Mouse (Mus musculus): Measurements from ENCODE around the gene Hoxb1. TPM values are rescaled to one million over a fixed set of nuclear protein-coding genes. Genes with fewer than 3 reads are reported as not detected.
A peak's percentile ranks its signal among the peaks of the same experiment; 100 is the strongest.

Gene Hoxb1
- polyA plus RNA-seq, 1 experiment from 2014 or later, result not detected

GRCm38 (mm10) chr11:96399923-96400322, 34.4 kb downstream of the Hoxb1 start:
- Histone ChIP-seq H3K27me3 (ENCODE audit: control insufficient read depth, insufficient read depth, low read length) (no peaks in the 10 kb centered on the region), H3K27ac (replicated peaks) (no peak overlapping the region), H3K4me2 (replicated peaks; ENCODE audit: low read depth) (no peak overlapping the region), H3K4me1 (replicated peaks; ENCODE audit: control insufficient read depth, insufficient read depth) (0 out of 2 replicates have a peak, but pooled peaks cover 2% of the 10 kb centered on the region), H3K9ac (ENCODE audit: low read length) (no peak overlapping the region), H3K36me3 (ENCODE audit: control insufficient read depth, insufficient read depth, low read length) (no peaks in the 10 kb centered on the region), H3K4me3 (ENCODE audit: low read depth, low read length) (no peak overlapping the region), H3K9me3 (ENCODE audit: control insufficient read depth, low read length) (no peaks in the 10 kb centered on the region)
- 31% methylated on average over 8 of the region's 8 CpGs for WGBS
- no peak for TF ChIP-seq EP300 (optimal IDR thresholded peaks at IDR 0.05)
- TF ChIP-seq CTCF (IDR thresholded peaks at IDR 0.05; ENCODE audit: low read depth), result peak; percentile 25; the same call in 1 of the 2 replicates
- ATAC-seq (ENCODE audit: low FRiP score, low TSS enrichment) (peak; percentile 49; the same call in 1 of the 2 replicates), DNase-seq (ENCODE audit: low spot score) (peak; percentile 40)

- no peak for DNase-seq (ENCODE audit: low spot score)
Observed at GRCm38 (mm10) chr11:96404016-96404604, 38.6 kb downstream of the Hoxb1 start.

DNA sequence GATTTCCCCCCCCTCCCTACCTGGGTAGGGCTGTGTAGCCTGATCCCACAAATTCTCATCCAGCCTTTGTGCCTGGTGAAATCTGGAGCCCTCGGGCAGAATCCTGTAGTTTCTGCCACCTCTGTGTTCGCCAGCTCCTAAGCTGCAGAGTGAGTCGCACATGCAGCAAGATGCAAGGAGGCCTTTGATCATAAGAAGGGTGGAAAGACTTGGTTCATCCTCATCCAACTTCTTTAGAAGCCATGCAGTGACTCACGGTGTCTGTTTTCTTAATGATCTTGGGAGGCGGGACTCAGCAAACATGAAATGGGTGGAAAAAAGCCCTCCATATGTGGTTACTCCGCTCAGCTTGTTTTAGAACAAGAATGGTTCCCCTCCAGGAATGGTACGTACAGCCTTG, 39.3 kb downstream of the Hoxb1 start:
- DNase-seq (ENCODE audit: low spot score), result no peak
- ATAC-seq (ENCODE audit: low FRiP score, low TSS enrichment), result no peak
- no peaks in the 10 kb centered on the region; the same call in 1 of the 2 replicates for H3K27me3 ChIP-seq (ENCODE audit: control insufficient read depth, insufficient read depth, low read length)
- H3K36me3 ChIP-seq (ENCODE audit: control insufficient read depth, insufficient read depth, low read length), result no peaks in the 10 kb centered on the region
- no peak overlapping the region for H3K4me3 ChIP-seq (ENCODE audit: low read depth, low read length)
- 62% methylated on average over 7 of the region's 7 CpGs for WGBS
- no peak overlapping the region for H3K27ac ChIP-seq (replicated peaks)
- no peaks in the 10 kb centered on the region for H3K9me3 ChIP-seq (ENCODE audit: control insufficient read depth, low read length)
- TF ChIP-seq EP300 (optimal IDR thresholded peaks at IDR 0.05) (no peak), CTCF (IDR thresholded peaks at IDR 0.05; ENCODE audit: low read depth) (no peak)
- no peak overlapping the region for H3K9ac ChIP-seq (ENCODE audit: low read length)
- H3K4me2 ChIP-seq (replicated peaks; ENCODE audit: low read depth), result no peak overlapping the region
- H3K4me1 ChIP-seq (replicated peaks; ENCODE audit: control insufficient read depth, insufficient read depth), result 0 out of 2 replicates have a peak, but pooled peaks cover 3% of the 10 kb centered on the region

More at GRCm38 (mm10) chr11:96404016-96404604, 38.6 kb downstream of the Hoxb1 start:
- Histone ChIP-seq H3K36me3 (ENCODE audit: control insufficient read depth, insufficient read depth, low read length) (no peaks in the 10 kb centered on the region), H3K27me3 (ENCODE audit: control insufficient read depth, insufficient read depth, low read length) (no peaks in the 10 kb centered on the region; the same call in 1 of the 2 replicates), H3K9ac (ENCODE audit: low read length) (no peak overlapping the region), H3K4me2 (replicated peaks; ENCODE audit: low read depth) (no peak overlapping the region), H3K4me3 (ENCODE audit: low read depth, low read length) (no peak overlapping the region), H3K27ac (replicated peaks) (no peak overlapping the region), H3K4me1 (replicated peaks; ENCODE audit: control insufficient read depth, insufficient read depth) (0 out of 2 replicates have a peak, but pooled peaks cover 3% of the 10 kb centered on the region), H3K9me3 (ENCODE audit: control insufficient read depth, low read length) (no peaks in the 10 kb centered on the region)
- no peak for ATAC-seq (ENCODE audit: low FRiP score, low TSS enrichment)
- 21% methylated on average over 10 of the region's 10 CpGs for WGBS
- TF ChIP-seq CTCF (IDR thresholded peaks at IDR 0.05; ENCODE audit: low read depth) (no peak), EP300 (optimal IDR thresholded peaks at IDR 0.05) (no peak)

DNA sequence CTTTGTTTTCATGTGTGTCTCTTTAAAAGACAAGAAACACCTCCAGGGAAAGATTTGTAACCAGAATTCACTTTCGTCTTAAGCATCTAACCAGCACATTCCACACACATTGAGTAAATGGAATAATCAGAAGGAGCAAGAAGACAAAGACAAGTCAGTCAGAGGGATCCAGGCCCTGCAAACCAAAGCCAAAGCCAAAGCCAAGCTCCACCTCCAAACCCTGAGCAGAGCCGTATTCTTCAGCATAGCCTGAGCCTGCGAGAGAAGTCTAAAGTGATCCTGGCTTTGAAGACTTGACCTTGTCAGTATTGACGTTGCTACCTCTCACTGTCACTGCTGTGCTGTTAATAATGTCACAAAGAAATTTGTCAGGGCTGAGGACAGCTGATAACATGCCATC, 40.0 kb downstream of the Hoxb1 start:
- H3K27me3 ChIP-seq (ENCODE audit: control insufficient read depth, insufficient read depth, low read length), result no peaks in the 10 kb centered on the region; the same call in 1 of the 2 replicates

DNA sequence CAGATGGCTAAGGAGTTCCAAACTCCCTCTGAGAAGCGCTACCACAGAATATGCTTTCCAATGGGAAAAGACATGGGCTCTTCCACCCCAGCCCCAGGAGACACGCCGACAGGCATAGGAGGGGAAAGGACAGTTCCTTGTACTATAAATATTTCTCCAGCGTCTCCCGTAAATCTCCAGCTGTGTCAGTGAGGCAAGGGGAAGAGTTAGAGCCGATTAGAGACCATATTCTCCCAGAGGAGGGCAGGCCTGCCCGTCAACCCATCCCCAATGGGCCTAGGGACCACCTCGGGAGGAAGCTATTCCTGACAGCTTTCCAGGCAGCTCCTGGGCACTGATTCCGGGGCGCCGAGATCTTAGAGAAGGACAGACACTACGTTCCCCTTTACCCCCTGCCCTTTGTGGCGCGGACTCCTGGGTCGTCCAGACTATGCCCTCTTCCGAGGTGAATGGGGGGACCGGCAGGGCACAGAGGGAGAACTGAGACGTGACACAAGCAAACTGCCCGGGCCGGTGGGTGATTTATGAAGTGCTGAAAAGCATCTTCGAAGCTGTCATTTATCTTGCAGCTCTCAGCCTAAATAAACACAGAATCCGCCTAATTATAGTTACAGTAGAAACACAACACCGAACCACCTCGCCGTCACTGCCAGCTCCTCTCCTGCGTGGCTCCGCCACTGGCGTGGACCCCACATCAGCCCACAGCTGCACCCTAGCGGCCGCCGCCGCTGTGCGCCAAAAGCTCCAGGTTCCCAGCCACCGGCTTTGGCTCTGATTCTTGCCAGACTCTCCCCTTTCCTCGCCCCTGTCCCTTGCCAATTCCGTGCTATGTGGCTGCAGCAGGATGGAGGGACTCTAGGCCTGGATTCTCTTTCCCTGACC, 41.9 kb downstream of the Hoxb1 start:
- peak; percentile 87 for TF ChIP-seq CTCF (IDR thresholded peaks at IDR 0.05; ENCODE audit: low read depth)
- TF ChIP-seq EP300 (optimal IDR thresholded peaks at IDR 0.05), result no peak
- DNase-seq (ENCODE audit: low spot score) (peak; percentile 71), ATAC-seq (ENCODE audit: low FRiP score, low TSS enrichment) (peak; percentile 75; the same call in 1 of the 2 replicates)
- peak overlapping the region; percentile 17 for H3K4me3 ChIP-seq (ENCODE audit: low read depth, low read length)
- 0 out of 2 replicates have a peak, but pooled peaks cover 3% of the 10 kb centered on the region for H3K4me1 ChIP-seq (replicated peaks; ENCODE audit: control insufficient read depth, insufficient read depth)
- peak overlapping the region; percentile 19; the same call in 1 of the 2 replicates for H3K9ac ChIP-seq (ENCODE audit: low read length)
- H3K36me3 ChIP-seq (ENCODE audit: control insufficient read depth, insufficient read depth, low read length), result no peaks in the 10 kb centered on the region
- peak overlapping the region; percentile 47 for H3K4me2 ChIP-seq (replicated peaks; ENCODE audit: low read depth)
- peak overlapping the region; percentile 31; the same call in 1 of the 2 replicates for H3K27ac ChIP-seq (replicated peaks)
- H3K9me3 ChIP-seq (ENCODE audit: control insufficient read depth, low read length), result no peaks in the 10 kb centered on the region
- no peaks in the 10 kb centered on the region; the same call in 1 of the 2 replicates for H3K27me3 ChIP-seq (ENCODE audit: control insufficient read depth, insufficient read depth, low read length)
- 8% methylated on average over 36 of the region's 36 CpGs for WGBS

More for the DNA sequence above, 40.0 kb downstream of the Hoxb1 start:
- 0 out of 2 replicates have a peak, but pooled peaks cover 3% of the 10 kb centered on the region for H3K4me1 ChIP-seq (replicated peaks; ENCODE audit: control insufficient read depth, insufficient read depth)
- DNase-seq (ENCODE audit: low spot score), result no peak
- TF ChIP-seq EP300 (optimal IDR thresholded peaks at IDR 0.05), result no peak
- no peak for TF ChIP-seq CTCF (IDR thresholded peaks at IDR 0.05; ENCODE audit: low read depth)
- 61% methylated on average over 4 of the region's 4 CpGs for whole genome bisulfite sequencing
- no peaks in the 10 kb centered on the region for H3K36me3 ChIP-seq (ENCODE audit: control insufficient read depth, insufficient read depth, low read length)
- H3K9me3 ChIP-seq (ENCODE audit: control insufficient read depth, low read length), result no peaks in the 10 kb centered on the region
- H3K9ac ChIP-seq (ENCODE audit: low read length), result no peak overlapping the region
- no peak overlapping the region for H3K4me2 ChIP-seq (replicated peaks; ENCODE audit: low read depth)
- H3K4me3 ChIP-seq (ENCODE audit: low read depth, low read length), result no peak overlapping the region
- ATAC-seq (ENCODE audit: low FRiP score, low TSS enrichment), result no peak
- no peak overlapping the region for H3K27ac ChIP-seq (replicated peaks)
